Mouse (Mus musculus): ENCODE measurements around the gene Crybg3.

DNA sequence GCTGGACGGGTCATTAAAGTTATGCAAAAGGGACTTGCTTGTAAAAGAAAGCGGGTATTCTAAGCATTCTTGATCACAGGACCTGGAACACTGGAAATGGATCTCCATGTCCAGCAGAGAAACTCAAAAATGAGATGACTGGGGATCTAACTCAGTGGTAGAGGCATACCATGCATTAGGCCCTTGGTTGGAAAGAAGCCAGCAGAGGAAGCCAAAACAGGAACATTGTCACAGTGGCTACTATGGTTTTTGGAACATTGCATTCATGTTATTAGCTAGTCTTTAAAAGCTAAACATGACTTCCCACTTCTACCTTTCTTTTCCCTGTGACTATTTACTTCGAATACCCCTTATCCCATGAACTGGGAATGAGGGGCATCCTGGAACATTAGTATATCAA, 101.6 kb downstream of the Crybg3 start:
- TF ChIP-seq CTCF (IDR thresholded peaks at IDR 0.05; ENCODE audit: extremely low read depth, insufficient read length, insufficient replicate concordance, low read depth, low read length) (no peak), POLR2A (IDR thresholded peaks at IDR 0.05; ENCODE audit: low read depth, low read length) (no peak)
